Mouse (Mus musculus): Measurements from ENCODE around the gene Sema4d. TPM values are rescaled to one million over a fixed set of nuclear protein-coding genes. Genes with fewer than 3 reads are reported as not detected.

Sema4d gene
- polyA plus RNA-seq, 1 experiment = 0.56 TPM

DNA sequence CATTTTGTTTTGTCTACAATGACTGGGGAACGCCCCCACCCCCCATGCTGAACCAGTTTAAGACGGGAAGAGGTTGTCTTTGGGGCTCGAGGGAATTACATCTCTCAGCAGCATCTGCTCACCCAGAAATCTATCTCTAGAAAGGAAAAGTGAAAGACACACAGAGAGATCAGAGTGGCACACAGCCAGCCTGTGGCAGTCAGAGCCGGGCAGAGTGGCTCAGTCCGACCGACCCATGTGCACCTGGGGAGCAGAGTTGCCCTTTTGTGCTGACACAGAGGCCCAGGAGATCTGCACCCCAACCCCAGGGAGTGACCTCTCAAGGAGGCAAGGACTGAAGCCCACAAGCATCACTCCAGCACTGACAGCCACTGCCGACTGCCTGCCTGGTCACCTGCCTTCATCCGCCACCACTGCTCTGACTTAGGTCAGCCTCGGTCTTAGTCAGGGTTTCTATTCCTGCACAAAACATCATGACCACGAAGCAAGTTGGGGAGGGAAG lies 50.9 kb downstream of the Sema4d start:
- no peaks in the 10 kb centered on the region; the same call in 1 of the 2 replicates for H3K36me3 ChIP-seq (ENCODE audit: control insufficient read depth)
- TF ChIP-seq GATA1 (IDR thresholded peaks at IDR 0.05; ENCODE audit: low read length) = no peak
- TF ChIP-seq TAL1 (IDR thresholded peaks at IDR 0.05; ENCODE audit: low read length) = no peak
- no peaks in the 10 kb centered on the region for H3K27me3 ChIP-seq (ENCODE audit: control insufficient read depth)
- H3K4me3 ChIP-seq (replicated peaks) = no peak overlapping the region
- no peaks in the 10 kb centered on the region for H3K9me3 ChIP-seq (ENCODE audit: control insufficient read depth, low read length)
- H3K4me1 ChIP-seq (ENCODE audit: control insufficient read depth) = peaks cover 97% of the 10 kb centered on the region

- no peak overlapping the region for H3K4me3 ChIP-seq (replicated peaks)
- H3K27me3 ChIP-seq (ENCODE audit: control insufficient read depth) = no peaks in the 10 kb centered on the region
- TF ChIP-seq GATA1 (IDR thresholded peaks at IDR 0.05; ENCODE audit: low read length) (no peak), TAL1 (IDR thresholded peaks at IDR 0.05; ENCODE audit: low read length) (no peak)
- no peaks in the 10 kb centered on the region for H3K9me3 ChIP-seq (ENCODE audit: control insufficient read depth, low read length)
- H3K36me3 ChIP-seq (ENCODE audit: control insufficient read depth) = no peaks in the 10 kb centered on the region; the same call in 1 of the 2 replicates
- peaks cover 98% of the 10 kb centered on the region for H3K4me1 ChIP-seq (ENCODE audit: control insufficient read depth)
Measured at GRCm38 (mm10) chr13:51740776-51741175, 52.8 kb downstream of the Sema4d start.

GRCm38 (mm10) chr13:51739713-51740112 lies 53.8 kb downstream of the Sema4d start:
- no peaks in the 10 kb centered on the region for H3K9me3 ChIP-seq (ENCODE audit: control insufficient read depth, low read length)
- no peak overlapping the region for H3K4me3 ChIP-seq (replicated peaks)
- TF ChIP-seq GATA1 (IDR thresholded peaks at IDR 0.05; ENCODE audit: low read length) (no peak), TAL1 (IDR thresholded peaks at IDR 0.05; ENCODE audit: low read length) (no peak)
- peaks cover 90% of the 10 kb centered on the region for H3K4me1 ChIP-seq (ENCODE audit: control insufficient read depth)
- no peaks in the 10 kb centered on the region; the same call in 1 of the 2 replicates for H3K36me3 ChIP-seq (ENCODE audit: control insufficient read depth)
- no peaks in the 10 kb centered on the region for H3K27me3 ChIP-seq (ENCODE audit: control insufficient read depth)

DNA sequence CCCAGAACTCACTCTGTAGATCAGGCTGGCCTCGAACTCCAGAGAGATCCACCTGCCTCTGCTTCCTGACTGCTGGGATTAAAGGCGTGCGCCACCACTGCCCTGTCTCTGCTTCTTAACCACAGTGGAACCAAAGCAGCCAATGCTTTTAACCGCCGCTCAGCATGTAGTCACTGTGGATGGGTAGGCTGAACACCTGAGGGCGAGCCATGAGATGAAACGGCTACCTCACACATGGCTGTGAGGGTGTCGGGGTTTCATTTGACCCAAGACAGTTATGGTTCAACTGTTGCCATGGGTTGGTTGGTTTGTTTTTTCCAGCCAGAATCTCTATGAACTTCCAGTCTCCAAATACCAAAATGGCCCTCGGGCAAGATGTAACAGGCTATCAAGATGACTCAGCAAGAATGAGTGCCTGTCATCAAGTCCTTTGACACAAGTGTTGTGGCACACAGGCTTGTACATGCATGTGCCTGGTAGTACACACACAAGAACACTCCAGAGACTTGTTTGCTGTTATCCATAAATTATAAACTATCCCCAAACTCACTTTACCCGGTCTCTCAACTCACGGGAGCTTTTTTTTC lies 54.9 kb downstream of the Sema4d start:
- Histone ChIP-seq H3K9me3 (ENCODE audit: control insufficient read depth, low read length) (no peaks in the 10 kb centered on the region), H3K4me1 (ENCODE audit: control insufficient read depth) (peaks cover 80% of the 10 kb centered on the region), H3K36me3 (ENCODE audit: control insufficient read depth) (no peaks in the 10 kb centered on the region; the same call in 1 of the 2 replicates), H3K4me3 (replicated peaks) (no peak overlapping the region), H3K27me3 (ENCODE audit: control insufficient read depth) (no peaks in the 10 kb centered on the region)
- no peak for TF ChIP-seq GATA1 (IDR thresholded peaks at IDR 0.05; ENCODE audit: low read length)
- TF ChIP-seq TAL1 (IDR thresholded peaks at IDR 0.05; ENCODE audit: low read length) = no peak

DNA sequence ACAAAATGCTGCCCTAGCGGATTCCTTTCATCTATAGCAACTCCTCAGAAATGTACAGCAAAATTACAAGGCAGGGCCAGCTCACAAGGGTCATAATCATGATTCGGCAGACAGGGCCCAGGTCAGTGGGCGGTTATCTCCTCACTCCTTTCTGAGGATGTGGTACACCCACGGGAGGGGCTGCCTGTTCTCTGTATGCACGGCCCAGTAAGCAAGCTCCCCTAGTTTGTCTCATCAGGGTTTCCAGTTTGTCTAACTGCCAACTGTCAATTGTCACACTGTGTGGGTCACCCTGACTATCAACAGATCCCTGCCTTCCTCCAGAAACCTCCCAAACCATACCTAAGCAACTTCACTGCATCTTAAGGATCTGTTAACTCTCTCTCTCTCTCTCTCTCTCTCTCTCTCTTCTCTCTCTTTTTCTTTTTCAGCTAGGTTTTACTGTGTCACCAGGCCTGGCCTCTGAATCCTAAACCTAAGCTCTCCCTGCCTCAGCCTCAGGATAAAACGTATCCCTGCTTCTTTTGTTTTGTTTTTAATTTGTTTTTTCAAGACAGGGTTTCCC lies 55.5 kb downstream of the Sema4d start:
- TF ChIP-seq GATA1 (IDR thresholded peaks at IDR 0.05; ENCODE audit: low read length) (no peak), TAL1 (IDR thresholded peaks at IDR 0.05; ENCODE audit: low read length) (no peak)
- H3K36me3 ChIP-seq (ENCODE audit: control insufficient read depth) = no peaks in the 10 kb centered on the region; the same call in 1 of the 2 replicates
- no peaks in the 10 kb centered on the region for H3K9me3 ChIP-seq (ENCODE audit: control insufficient read depth, low read length)
- H3K4me3 ChIP-seq (replicated peaks) = peak overlapping the region; percentile 43
- H3K27me3 ChIP-seq (ENCODE audit: control insufficient read depth) = no peaks in the 10 kb centered on the region
- peaks cover 74% of the 10 kb centered on the region for H3K4me1 ChIP-seq (ENCODE audit: control insufficient read depth)

GRCm38 (mm10) chr13:51737033-51737948 lies 56.3 kb downstream of the Sema4d start:
- peaks cover 67% of the 10 kb centered on the region for H3K4me1 ChIP-seq (ENCODE audit: control insufficient read depth)
- no peaks in the 10 kb centered on the region; the same call in 1 of the 2 replicates for H3K36me3 ChIP-seq (ENCODE audit: control insufficient read depth)
- peak overlapping the region; percentile 43 for H3K4me3 ChIP-seq (replicated peaks)

GRCm38 (mm10) chr13:51736007-51736911 lies 57.3 kb downstream of the Sema4d start:
- no peaks in the 10 kb centered on the region for H3K9me3 ChIP-seq (ENCODE audit: control insufficient read depth, low read length)
- H3K27me3 ChIP-seq (ENCODE audit: control insufficient read depth) = no peaks in the 10 kb centered on the region
- peaks cover 62% of the 10 kb centered on the region for H3K4me1 ChIP-seq (ENCODE audit: control insufficient read depth)
- peaks cover 3% of the 10 kb centered on the region; the same call in 1 of the 2 replicates for H3K36me3 ChIP-seq (ENCODE audit: control insufficient read depth)
- TF ChIP-seq GATA1 (IDR thresholded peaks at IDR 0.05; ENCODE audit: low read length) (no peak), TAL1 (IDR thresholded peaks at IDR 0.05; ENCODE audit: low read length) (no peak)
- H3K4me3 ChIP-seq (replicated peaks) = no peak overlapping the region

More at GRCm38 (mm10) chr13:51737033-51737948, 56.3 kb downstream of the Sema4d start:
- H3K9me3 ChIP-seq (ENCODE audit: control insufficient read depth, low read length) = no peaks in the 10 kb centered on the region
- no peak for TF ChIP-seq GATA1 (IDR thresholded peaks at IDR 0.05; ENCODE audit: low read length)
- no peak for TF ChIP-seq TAL1 (IDR thresholded peaks at IDR 0.05; ENCODE audit: low read length)
- no peaks in the 10 kb centered on the region for H3K27me3 ChIP-seq (ENCODE audit: control insufficient read depth)

DNA sequence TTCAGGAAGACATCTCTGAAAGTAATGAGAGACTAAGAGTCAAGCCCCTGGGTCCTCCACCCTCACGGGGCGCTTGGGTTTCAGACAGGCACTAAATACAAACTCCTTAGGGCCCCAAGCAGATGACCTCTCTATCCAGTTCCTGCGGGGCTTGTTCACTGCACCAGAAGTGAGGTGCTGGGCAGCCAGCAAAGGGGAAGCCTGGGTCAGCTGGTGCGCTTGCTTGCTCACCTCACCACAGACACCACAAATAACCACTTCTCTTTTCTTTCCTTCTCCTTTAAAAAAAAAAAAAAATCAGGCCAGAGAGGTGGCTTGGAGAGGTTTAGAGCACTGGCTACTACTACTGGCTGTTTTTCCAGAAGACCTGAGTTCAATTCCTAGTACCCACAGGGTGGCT lies 59.0 kb downstream of the Sema4d start:
- Histone ChIP-seq H3K4me1 (ENCODE audit: control insufficient read depth) (peaks cover 61% of the 10 kb centered on the region), H3K27me3 (ENCODE audit: control insufficient read depth) (no peaks in the 10 kb centered on the region), H3K4me3 (replicated peaks) (no peak overlapping the region), H3K9me3 (ENCODE audit: control insufficient read depth, low read length) (no peaks in the 10 kb centered on the region), H3K36me3 (ENCODE audit: control insufficient read depth) (peaks cover 3% of the 10 kb centered on the region; the same call in 1 of the 2 replicates)
- TF ChIP-seq GATA1 (IDR thresholded peaks at IDR 0.05; ENCODE audit: low read length) (no peak), TAL1 (IDR thresholded peaks at IDR 0.05; ENCODE audit: low read length) (no peak)
